9 mouse cellular contexts compared by ENCODE assay signal in the genomic region with DNA sequence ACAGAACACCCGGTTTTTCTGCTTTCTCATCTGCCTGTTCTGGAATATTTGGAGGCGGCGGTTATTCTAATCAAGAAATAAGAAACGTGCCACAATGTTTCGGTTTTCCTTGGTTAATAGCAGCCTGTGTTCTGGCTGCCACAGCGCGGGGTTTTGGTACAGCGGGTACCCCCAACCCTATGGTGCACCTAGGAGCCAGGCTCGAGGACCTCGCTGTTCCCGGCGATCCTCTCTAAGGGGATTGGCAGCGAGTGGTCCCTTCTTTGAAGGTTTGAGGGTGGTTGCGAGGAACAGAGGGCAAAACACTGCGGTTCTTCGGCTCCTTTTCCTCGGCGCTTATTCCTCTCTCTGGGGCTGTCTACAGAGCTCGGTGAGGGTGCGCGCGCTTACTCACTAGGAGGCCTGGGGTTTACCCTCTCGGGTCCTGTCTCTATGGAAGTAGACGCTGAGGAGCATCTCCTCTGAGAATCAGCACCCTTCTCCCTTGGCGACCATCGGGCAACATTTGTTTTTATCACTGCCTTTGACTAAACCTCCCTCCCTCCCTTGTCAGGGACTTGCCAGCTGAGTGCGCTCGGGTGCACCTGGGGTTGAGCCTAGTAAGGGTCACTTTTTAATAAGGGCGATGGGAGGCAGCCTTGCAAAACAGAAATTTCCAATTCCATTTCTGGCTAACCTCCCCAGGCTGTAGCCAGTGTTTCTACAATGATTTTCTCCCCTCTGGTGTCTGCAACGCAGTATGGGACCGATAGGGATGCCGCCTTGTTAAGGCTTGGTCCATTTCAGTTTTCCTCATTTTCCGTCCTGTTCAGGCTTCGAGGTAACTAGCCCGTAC. TPM values are rescaled to one million over a fixed set of nuclear protein-coding genes. Genes with fewer than 3 reads are reported as not detected.
A peak's percentile ranks its signal among the peaks of the same experiment; 100 is the strongest.
DNase-seq lines count a peak whose midpoint lies in the region; ATAC-seq and TF ChIP-seq lines count a peak whose summit lies in the region.
"Had no signal": no experiment of that assay in that cellular context is flagged by ENCODE, and none has a peak within 500 bp of the region (broad histone marks: within the 10 kb centered on the region; RNA-seq: fewer than 3 reads in every experiment).

No protein-coding gene starts in this region.

- no peaks in the 10 kb centered on the region for H3K36me3 ChIP-seq in embryonic facial prominence, embryonic 13.5 days
- H3K36me3 ChIP-seq in heart, embryonic 15.5 days: no peaks in the 10 kb centered on the region
- H3K36me3 ChIP-seq in stomach, embryonic 16.5 days (ENCODE audit: control insufficient read depth, insufficient read depth, low read length): no peaks in the 10 kb centered on the region

- H3K27ac ChIP-seq in embryonic facial prominence, embryonic 13.5 days: peak overlapping the region; percentile 100
- H3K27ac ChIP-seq in heart, embryonic 15.5 days: no peak overlapping the region
- peak overlapping the region; percentile 97 for H3K27ac ChIP-seq in layer of hippocampus, adult 2 months
- no peak overlapping the region for H3K27ac ChIP-seq in stomach, embryonic 16.5 days (ENCODE audit: low read length)
- H3K27ac ChIP-seq: macrophage had no signal

- peak overlapping the region; percentile 83 for H3K4me3 ChIP-seq in embryonic facial prominence, embryonic 13.5 days
- peak overlapping the region; percentile 89 for H3K4me3 ChIP-seq in heart, embryonic 15.5 days
- H3K4me3 ChIP-seq in layer of hippocampus, adult 2 months: peak overlapping the region; percentile 94
- H3K4me3 ChIP-seq in stomach, embryonic 16.5 days (replicated peaks; ENCODE audit: low read length): peak overlapping the region; percentile 79

- ATAC-seq in embryonic facial prominence, embryonic 13.5 days (ENCODE audit: insufficient number of reproducible peaks, insufficient read depth, low FRiP score, low TSS enrichment, low read depth): no peak
- ATAC-seq in heart, embryonic 15.5 days (replicated peaks; ENCODE audit: insufficient number of reproducible peaks, insufficient read depth, low FRiP score, low read depth): no peak
- ATAC-seq in stomach, embryonic 16.5 days (ENCODE audit: insufficient read depth, low FRiP score): no peak

- TF ChIP-seq CTCF in layer of hippocampus, adult 2 months (conservative IDR thresholded peaks at IDR 0.05): no peak

- H3K27me3 ChIP-seq in embryonic facial prominence, embryonic 13.5 days: no peaks in the 10 kb centered on the region
- H3K27me3 ChIP-seq in heart, embryonic 15.5 days: no peaks in the 10 kb centered on the region
- H3K27me3 ChIP-seq in stomach, embryonic 16.5 days (ENCODE audit: control insufficient read depth, insufficient read depth, low read length): no peaks in the 10 kb centered on the region

- under 1% methylated on average over 35 of the region's 35 CpGs for WGBS in embryonic facial prominence, embryonic 13.5 days
- WGBS in heart, embryonic 15.5 days: 1% methylated on average over 35 of the region's 35 CpGs
- 2% methylated on average over 35 of the region's 35 CpGs for WGBS in stomach, embryonic 16.5 days

- peak overlapping the region; percentile 83 for H3K4me2 ChIP-seq in embryonic facial prominence, embryonic 13.5 days
- H3K4me2 ChIP-seq in heart, embryonic 15.5 days: peak overlapping the region; percentile 90
- peak overlapping the region; percentile 92 for H3K4me2 ChIP-seq in stomach, embryonic 16.5 days (ENCODE audit: low read depth, low read length)

- peak overlapping the region; percentile 94 for H3K9ac ChIP-seq in embryonic facial prominence, embryonic 13.5 days
- peak overlapping the region; percentile 92 for H3K9ac ChIP-seq in heart, embryonic 15.5 days
- H3K9ac ChIP-seq in stomach, embryonic 16.5 days (ENCODE audit: low read length): peak overlapping the region; percentile 94

- H3K9me3 ChIP-seq in embryonic facial prominence, embryonic 13.5 days: no peaks in the 10 kb centered on the region
- H3K9me3 ChIP-seq in heart, embryonic 15.5 days (replicated peaks): no peaks in the 10 kb centered on the region
- no peaks in the 10 kb centered on the region for H3K9me3 ChIP-seq in stomach, embryonic 16.5 days (replicated peaks; ENCODE audit: control insufficient read depth, low read length)

- peak; percentile 20 for DNase-seq in urinary bladder, postnatal 14 days (ENCODE audit: low spot score)
- no peak for DNase-seq in urinary bladder, postnatal 4 days (ENCODE audit: low spot score in 2 of 2)
- DNase-seq in layer of hippocampus, adult 2 months (ENCODE audit: low spot score in 2 of 2): peak; percentile 17 to 30
- peak; percentile 16 for DNase-seq in lung, postnatal 14 days
- no peak for DNase-seq in B cell, adult 2 months

- H3K4me1 ChIP-seq in embryonic facial prominence, embryonic 13.5 days: peaks cover 31% of the 10 kb centered on the region
- peaks cover 18% of the 10 kb centered on the region for H3K4me1 ChIP-seq in heart, embryonic 15.5 days (replicated peaks)
- peaks cover 11% of the 10 kb centered on the region; the same call in 1 of the 2 replicates for H3K4me1 ChIP-seq in stomach, embryonic 16.5 days (ENCODE audit: control insufficient read depth, insufficient read depth, low read length)

RNA-seq across cellular contexts. Expression of a gene that starts 2.4 kb away (rescaled TPM):
- 34.4 and 37.0 TPM in 2 replicates for polyA plus RNA-seq in embryonic facial prominence, embryonic 13.5 days (2015; fragmentation: Nextera tagmentation; extraction: Ambion mirVana)
- polyA plus RNA-seq in heart, embryonic 15.5 days (2015; fragmentation: Nextera tagmentation; extraction: Ambion mirVana): 16.4 and 17.3 TPM in 2 replicates
- 100 to 1,000 TPM; 106 to 112 TPM for total RNA-seq in layer of hippocampus, adult 2 months (2021)
- 20.0 and 20.8 TPM in 2 replicates for polyA plus RNA-seq in stomach, embryonic 16.5 days (2015; fragmentation: Nextera tagmentation; extraction: Ambion mirVana)
- polyA plus RNA-seq: macrophage had no signal

Comparison
In these comparisons a context has a peak if more than half of its experiments do, and no peak if none do; other contexts are left out.
1. DNase-seq: peak in urinary bladder, postnatal 14 days (single experiment), layer of hippocampus, adult 2 months (2 of 2) and lung, postnatal 14 days (single experiment); none in urinary bladder, postnatal 4 days (0 of 2) and B cell, adult 2 months (0 of 2).
2. H3K27ac ChIP-seq: peak in embryonic facial prominence, embryonic 13.5 days (single experiment) and layer of hippocampus, adult 2 months (single experiment); none in heart, embryonic 15.5 days (single experiment) and stomach, embryonic 16.5 days (single experiment).
3. Peak in every context shown above with its lines, with median percentiles within 50 percentile points of each other: H3K4me2 ChIP-seq, H3K4me3 ChIP-seq and H3K9ac ChIP-seq.